ENCODE assay signal across 9 mouse cellular contexts in genomic region chr11:60302354-60303083, GRCm38 (mm10). TPM values are rescaled to one million over a fixed set of nuclear protein-coding genes. Genes with fewer than 3 reads are reported as not detected.
DNase-seq lines count a peak whose midpoint lies in the region; ATAC-seq and TF ChIP-seq lines count a peak whose summit lies in the region.
"Had no signal": no experiment of that assay in that cellular context is flagged by ENCODE, and none has a peak within 500 bp of the region (broad histone marks: within the 10 kb centered on the region; RNA-seq: fewer than 3 reads in every experiment).

No protein-coding gene starts in this region.

- no peak overlapping the region; the same call in 1 of the 2 replicates for H3K9ac ChIP-seq in hindbrain, embryonic 16.5 days (ENCODE audit: low read depth, low read length)
- no peak overlapping the region for H3K9ac ChIP-seq in midbrain, embryonic 15.5 days

- no peaks in the 10 kb centered on the region for H3K36me3 ChIP-seq in spleen, adult 2 months (ENCODE audit: control insufficient read depth, insufficient read depth, low read length)
- no peaks in the 10 kb centered on the region for H3K36me3 ChIP-seq in hindbrain, embryonic 16.5 days (ENCODE audit: control insufficient read depth, insufficient read depth, low read length)
- no peaks in the 10 kb centered on the region for H3K36me3 ChIP-seq in midbrain, embryonic 15.5 days (replicated peaks)

- peak overlapping the region; percentile 33 for H3K27ac ChIP-seq in spleen, adult 2 months (ENCODE audit: insufficient read depth, low read length)
- H3K27ac ChIP-seq in hindbrain, embryonic 16.5 days (ENCODE audit: low read depth, low read length) = peak overlapping the region; percentile 84; the same call in 1 of the 2 replicates
- H3K27ac ChIP-seq in midbrain, embryonic 15.5 days = peak overlapping the region; percentile 84

- ATAC-seq in hindbrain, embryonic 16.5 days = no peak
- ATAC-seq in midbrain, embryonic 15.5 days (replicated peaks) = no peak
- ATAC-seq: activated CD4-positive, CD25-positive, alpha-beta regulatory T cell, adult 4 months had no signal

- peaks cover 14% of the 10 kb centered on the region for H3K4me1 ChIP-seq in spleen, adult 2 months (ENCODE audit: control insufficient read depth, insufficient read depth, insufficient read length)
- H3K4me1 ChIP-seq in hindbrain, embryonic 16.5 days (ENCODE audit: control insufficient read depth, insufficient read depth, low read depth, low read length) = peaks cover 33% of the 10 kb centered on the region
- H3K4me1 ChIP-seq in midbrain, embryonic 15.5 days = peaks cover 49% of the 10 kb centered on the region

- no peak overlapping the region for H3K4me2 ChIP-seq in hindbrain, embryonic 16.5 days (ENCODE audit: low read length)
- H3K4me2 ChIP-seq in midbrain, embryonic 15.5 days = no peak overlapping the region

- DNase-seq in spleen, adult 2 months (ENCODE audit: low read depth in 1 of 2, low spot score in 2 of 2) = no peak
- DNase-seq in spleen, adult 12 weeks (ENCODE audit: low spot score) = no peak
- no peak for DNase-seq in ovary, postnatal 36 days (ENCODE audit: low spot score)
- DNase-seq in adipocyte (ENCODE audit: low spot score) = no peak
- DNase-seq in layer of hippocampus, postnatal 10 days (ENCODE audit: low spot score in 2 of 2) = no peak
- DNase-seq in gastrocnemius, postnatal 36 days = no peak

- TF ChIP-seq POLR2A in spleen, adult 2 months (IDR thresholded peaks at IDR 0.05; ENCODE audit: low read depth, low read length) = no peak

- intact Hi-C loops in gastrocnemius, postnatal 36 days (cut with DNase I) = loop anchor here (5.0 kb wide), 1 partner anchor 100 kb away; no protein-coding TSS in a partner anchor

- no peaks in the 10 kb centered on the region for H3K9me3 ChIP-seq in hindbrain, embryonic 16.5 days (ENCODE audit: control insufficient read depth, low read length)
- no peaks in the 10 kb centered on the region for H3K9me3 ChIP-seq in midbrain, embryonic 15.5 days

- no peaks in the 10 kb centered on the region for H3K27me3 ChIP-seq in spleen, adult 2 months (ENCODE audit: control insufficient read depth, insufficient read depth, low read length)
- no peaks in the 10 kb centered on the region for H3K27me3 ChIP-seq in hindbrain, embryonic 16.5 days (replicated peaks; ENCODE audit: control insufficient read depth, insufficient read depth, low read length)
- no peaks in the 10 kb centered on the region for H3K27me3 ChIP-seq in midbrain, embryonic 15.5 days (replicated peaks)

- no peak for TF ChIP-seq CTCF in spleen, adult 2 months (IDR thresholded peaks at IDR 0.05; ENCODE audit: extremely low read depth, insufficient read depth, insufficient read length, insufficient replicate concordance)

- H3K4me3 ChIP-seq in spleen, adult 2 months (ENCODE audit: extremely low read depth, insufficient read depth, insufficient read length) = no peak overlapping the region
- H3K4me3 ChIP-seq in hindbrain, embryonic 16.5 days (ENCODE audit: low read length) = no peak overlapping the region
- no peak overlapping the region for H3K4me3 ChIP-seq in midbrain, embryonic 15.5 days

- 28% methylated on average over 10 of the region's 10 CpGs for WGBS in spleen, adult 2 months
- WGBS in hindbrain, embryonic 16.5 days = 70% methylated on average over 10 of the region's 10 CpGs
- 82% methylated on average over 10 of the region's 10 CpGs for WGBS in midbrain, embryonic 15.5 days

RNA-seq across cellular contexts. Expression of gene Tom1l2, which starts 50.2 kb away (rescaled TPM):
- 28.1 and 36.8 TPM in 2 replicates for polyA plus RNA-seq in spleen, adult 2 months (2012; rRNA removed)
- polyA plus RNA-seq in hindbrain, embryonic 16.5 days (2015; fragmentation: Nextera tagmentation; extraction: Ambion mirVana) = 69.2 and 79.3 TPM in 2 replicates
- 72.6 and 73.3 TPM in 2 replicates for polyA plus RNA-seq in midbrain, embryonic 15.5 days (2015; fragmentation: Nextera tagmentation; extraction: Ambion mirVana)
- 100 to 1,000 TPM; 112 to 114 TPM for total RNA-seq in layer of hippocampus, postnatal 10 days (2021)
- 10 to 100 TPM; 59.4 to 61.5 TPM for total RNA-seq in gastrocnemius, postnatal 36 days (2021)

RNA-seq across cellular contexts. Expression of gene Drc3, which starts 50.6 kb away (rescaled TPM):
- polyA plus RNA-seq in spleen, adult 2 months (2012; rRNA removed) = 0.11 and 0.22 TPM in 2 replicates
- polyA plus RNA-seq in hindbrain, embryonic 16.5 days (2015; fragmentation: Nextera tagmentation; extraction: Ambion mirVana) = 6.0 and 7.8 TPM in 2 replicates
- 6.1 and 6.3 TPM in 2 replicates for polyA plus RNA-seq in midbrain, embryonic 15.5 days (2015; fragmentation: Nextera tagmentation; extraction: Ambion mirVana)
- 1 to 10 TPM; 6.5 to 7.2 TPM for total RNA-seq in layer of hippocampus, postnatal 10 days (2021)
- 1 to 10 TPM; 1.1 to 1.2 TPM for total RNA-seq in gastrocnemius, postnatal 36 days (2021)

Comparison
In these comparisons a context has a peak if more than half of its experiments do, and no peak if none do; other contexts are left out.
1. H3K27ac ChIP-seq: peak in every context shown above with its lines; median percentile 84 in hindbrain, embryonic 16.5 days; 84 in midbrain, embryonic 15.5 days; 33 in spleen, adult 2 months.